Mouse (Mus musculus) ES-E14 (cell line): Measurements from ENCODE around the gene Pam. TPM values are rescaled to one million over a fixed set of nuclear protein-coding genes. Genes with fewer than 3 reads are reported as not detected.

Experiments used
- DNase-seq: peaks from one replicate; pipeline ENCODE4 v3.0.0-alpha.2; 2013; ENCODE audit warnings: low read depth, low spot score
- H3K27ac ChIP-seq: 2 replicates; pipeline ENCODE4 v1.5.1; 2012; ENCODE audit warnings: low read depth, mild to moderate bottlenecking, low read length, moderate library complexity, mixed read lengths; ENCODE audit not compliant: poor library complexity, insufficient read depth, severe bottlenecking
- H3K36me3 ChIP-seq: 2 replicates; pipeline ENCODE4 v1.6.1; 2012; ENCODE audit warnings: mild to moderate bottlenecking, low read length, moderate library complexity, mixed read lengths; ENCODE audit not compliant: control insufficient read depth, poor library complexity, insufficient read depth, severe bottlenecking
- H3K4me1 ChIP-seq, 2 experiments: fragments of 150-350 bp in 1 of 2; sonication (generic) in 1 of 2; 2 replicates each; pipeline ENCODE4 v1.6.1; 2012; ENCODE audit warnings: low read length in 2 of 2, mild to moderate bottlenecking in 1 of 2, mixed read lengths in 1 of 2; ENCODE audit not compliant: control insufficient read depth in 2 of 2, insufficient read depth in 2 of 2, poor library complexity in 1 of 2
- H3K4me3 ChIP-seq, 2 experiments: fragments of 150-350 bp in 1 of 2; sonication (generic) in 1 of 2; 2 replicates each; pipeline ENCODE4 v1.5.1; 2012; ENCODE audit warnings: low read length in 2 of 2, low read depth in 1 of 2, mild to moderate bottlenecking in 1 of 2, mixed read lengths in 1 of 2; ENCODE audit not compliant: insufficient read depth in 1 of 2, poor library complexity in 1 of 2, severe bottlenecking in 1 of 2
- H3K9ac ChIP-seq: 2 replicates; pipeline ENCODE4 v1.6.1; 2012; ENCODE audit warnings: low read depth, mild to moderate bottlenecking, low read length, mixed read lengths; ENCODE audit not compliant: poor library complexity, insufficient read depth, severe bottlenecking
- H3K9me3 ChIP-seq: fragments of 150-350 bp; sonication (generic); 2 replicates; pipeline ENCODE4 v1.6.1; 2012; ENCODE audit warnings: low read depth, mild to moderate bottlenecking, low read length; ENCODE audit not compliant: control insufficient read depth, insufficient read depth
- CHD2 ChIP-seq: IDR thresholded peaks from 2 replicates; pipeline ENCODE4 v1.6.1; 2014; ENCODE audit warnings: mild to moderate bottlenecking, low read depth, low read length, inconsistent platforms
- HCFC1 ChIP-seq: IDR thresholded peaks from 2 replicates; pipeline ENCODE4 v1.6.1; 2012; ENCODE audit warnings: low read length, inconsistent platforms, borderline replicate concordance; ENCODE audit not compliant: insufficient read depth
- MAFK ChIP-seq: IDR thresholded peaks from 2 replicates; pipeline ENCODE4 v1.6.1; 2014; ENCODE audit warnings: mild to moderate bottlenecking, low read depth, low read length, inconsistent platforms; ENCODE audit not compliant: insufficient read depth
- ZC3H11A ChIP-seq: IDR thresholded peaks from 2 replicates; pipeline ENCODE4 v1.6.1; 2012; ENCODE audit warnings: low read depth, mild to moderate bottlenecking, inconsistent platforms, low read length, borderline replicate concordance
- ZNF384 ChIP-seq: IDR thresholded peaks from 2 replicates; pipeline ENCODE4 v1.6.1; 2012; ENCODE audit warnings: low read depth, low read length, inconsistent platforms
- in situ Hi-C, 2 experiments: fragments of 600-800 bp; cut with MboI; formaldehyde crosslinking; loops; one replicate each; pipeline ENCODE4 v1.15.1; 2025; ENCODE audit warnings: low sequenced_read_pairs in 2 of 2, inconsistent platforms in 1 of 2; ENCODE audit not compliant: unreplicated experiment in 2 of 2
- total RNA-seq: library from RNA; depleted of rRNA; stranded (reverse); fragments of 300-350 nt; gene quantifications from 2 replicates; pipeline ENCODE4 v1.2.3, GENCODE M21; 2012

The Pam gene
- total RNA-seq, 1 experiment: 16.0 TPM

- H3K9me3 ChIP-seq: no peaks in the 10 kb centered on the region
- H3K9ac ChIP-seq: no peak overlapping the region
- H3K27ac ChIP-seq: no peak overlapping the region
- H3K4me3 ChIP-seq: no peak overlapping the region
- TF ChIP-seq ZC3H11A: no peak
- TF ChIP-seq MAFK: no peak
- TF ChIP-seq HCFC1: no peak
- TF ChIP-seq ZNF384: no peak
- TF ChIP-seq CHD2: no peak
- in situ Hi-C loops: no loop called here
- no peak for DNase-seq
- H3K4me1 ChIP-seq: no peaks in the 10 kb centered on the region; a peak in 1 of 4 replicates
- no peaks in the 10 kb centered on the region for H3K36me3 ChIP-seq
Observed at GRCm38 (mm10) chr1:98052775-98053174, 42.7 kb downstream of the Pam start.

- Histone ChIP-seq H3K4me3 (no peak overlapping the region), H3K36me3 (no peaks in the 10 kb centered on the region), H3K9ac (no peak overlapping the region), H3K9me3 (no peaks in the 10 kb centered on the region), H3K4me1 (no peaks in the 10 kb centered on the region; a peak in 1 of 4 replicates), H3K27ac (no peak overlapping the region)
- in situ Hi-C loops: no loop called here
- no peak for DNase-seq
- no peak for TF ChIP-seq ZNF384
- TF ChIP-seq MAFK: no peak
- no peak for TF ChIP-seq ZC3H11A
- TF ChIP-seq CHD2: no peak
Observed at GRCm38 (mm10) chr1:98051039-98051438, 44.4 kb downstream of the Pam start.

- no peak overlapping the region for H3K27ac ChIP-seq
- H3K4me1 ChIP-seq: no peaks in the 10 kb centered on the region; a peak in 1 of 4 replicates
- no peaks in the 10 kb centered on the region for H3K36me3 ChIP-seq
- in situ Hi-C loops: no loop called here
- no peak for TF ChIP-seq HCFC1
- no peak for TF ChIP-seq ZC3H11A
- no peak for TF ChIP-seq MAFK
- no peak for TF ChIP-seq CHD2
- no peak for TF ChIP-seq ZNF384
- H3K9me3 ChIP-seq: no peaks in the 10 kb centered on the region
- no peak overlapping the region for H3K9ac ChIP-seq
- DNase-seq: no peak
- H3K4me3 ChIP-seq: no peak overlapping the region
Observed at GRCm38 (mm10) chr1:98049756-98050155, 45.7 kb downstream of the Pam start.

- no peak for DNase-seq
- no peak overlapping the region for H3K27ac ChIP-seq
- H3K4me1 ChIP-seq: no peaks in the 10 kb centered on the region; a peak in 1 of 4 replicates
- no peaks in the 10 kb centered on the region for H3K9me3 ChIP-seq
- TF ChIP-seq CHD2 (no peak), MAFK (no peak), ZC3H11A (no peak)
- no peak overlapping the region for H3K9ac ChIP-seq
- in situ Hi-C loops: no loop called here
- H3K36me3 ChIP-seq: no peaks in the 10 kb centered on the region
- H3K4me3 ChIP-seq: no peak overlapping the region
Observed at GRCm38 (mm10) chr1:98048218-98048801, 47.1 kb downstream of the Pam start.
